Mouse (Mus musculus): ENCODE measurements around the gene Usp25.

The Usp25 gene

DNA sequence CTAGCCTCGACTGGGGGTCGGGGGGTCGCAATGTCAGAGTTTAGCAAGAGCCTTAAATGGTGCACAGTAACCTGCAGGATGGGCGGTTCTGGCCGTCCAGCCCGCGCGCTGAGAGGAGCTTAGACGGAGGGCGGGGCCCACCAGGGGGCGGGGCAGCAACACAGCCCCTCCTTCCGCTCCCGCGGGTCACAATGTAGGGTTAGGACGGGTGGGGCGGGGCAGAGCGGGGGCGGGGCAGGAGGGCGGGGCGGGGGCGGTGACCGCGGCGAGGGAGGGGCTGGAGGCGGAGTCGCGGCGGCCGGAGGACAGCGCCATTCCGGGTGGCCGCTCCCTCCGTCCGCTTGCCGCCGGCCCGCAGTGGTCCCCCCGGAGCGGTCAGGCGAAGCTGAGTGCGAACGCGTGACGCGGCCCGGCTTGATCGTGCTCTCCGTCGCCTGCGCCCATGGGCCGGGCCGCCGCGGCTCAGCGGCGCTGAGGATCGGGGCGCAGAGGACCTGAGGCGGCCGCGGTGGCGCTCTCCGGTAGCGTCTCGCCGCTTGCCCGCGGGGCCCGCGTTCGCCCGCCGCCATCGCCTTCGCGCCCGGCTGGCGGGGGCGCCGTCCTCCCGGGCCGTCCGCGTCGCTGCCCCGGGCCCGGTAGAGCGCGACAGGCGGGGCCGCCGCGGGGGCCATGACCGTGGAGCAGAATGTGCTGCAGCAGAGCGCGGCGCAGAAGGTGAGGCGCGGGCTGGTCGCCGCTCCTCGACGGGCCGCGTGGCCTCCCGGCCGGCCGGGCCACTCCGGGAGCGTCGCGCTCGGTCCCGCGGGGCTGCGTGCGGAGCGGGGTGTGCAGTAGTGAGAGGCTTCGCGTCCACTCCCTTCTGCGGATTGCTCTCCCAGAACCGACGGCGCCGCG, at the start of gene Usp25:
Usp25 (plus strand) TSS at position 280 of the 894 bp plus-strand sequence.
- peak; percentile 70 to 78 for DNase-seq (ENCODE audit: low spot score in 2 of 2)

DNA sequence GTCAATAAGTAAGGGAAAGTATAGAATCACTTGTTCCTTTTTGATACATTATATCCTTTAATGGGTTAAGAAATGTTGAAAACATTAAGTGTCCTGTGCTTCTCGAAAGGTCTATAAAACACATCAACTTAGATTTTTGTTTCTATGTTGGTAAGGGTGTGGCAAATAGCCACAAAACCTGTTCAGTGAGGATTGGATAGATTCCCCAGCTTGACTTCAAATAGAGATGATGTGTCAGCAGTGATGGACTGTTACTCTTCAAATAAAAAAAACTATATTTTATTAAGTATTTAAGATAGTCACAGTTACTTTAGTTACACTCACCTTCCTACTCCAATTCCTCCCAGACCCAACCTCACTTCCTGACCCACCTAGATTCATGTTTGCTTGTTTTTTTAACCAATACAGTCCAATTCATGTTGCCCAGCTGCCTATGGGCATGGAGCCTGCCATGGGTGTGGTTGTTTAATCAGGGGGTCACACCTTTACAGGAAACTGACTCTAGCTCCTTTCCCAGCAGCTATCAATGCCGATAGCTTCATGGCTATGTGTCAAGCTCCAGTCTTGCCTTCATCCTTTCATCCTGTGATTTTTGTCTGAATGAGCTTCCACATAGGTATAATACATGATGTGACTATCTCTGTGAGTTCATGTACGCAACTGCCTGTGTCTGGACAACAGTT, 45.8 kb upstream of the Usp25 start:
- DNase-seq (ENCODE audit: low spot score in 2 of 2), result no peak

DNA sequence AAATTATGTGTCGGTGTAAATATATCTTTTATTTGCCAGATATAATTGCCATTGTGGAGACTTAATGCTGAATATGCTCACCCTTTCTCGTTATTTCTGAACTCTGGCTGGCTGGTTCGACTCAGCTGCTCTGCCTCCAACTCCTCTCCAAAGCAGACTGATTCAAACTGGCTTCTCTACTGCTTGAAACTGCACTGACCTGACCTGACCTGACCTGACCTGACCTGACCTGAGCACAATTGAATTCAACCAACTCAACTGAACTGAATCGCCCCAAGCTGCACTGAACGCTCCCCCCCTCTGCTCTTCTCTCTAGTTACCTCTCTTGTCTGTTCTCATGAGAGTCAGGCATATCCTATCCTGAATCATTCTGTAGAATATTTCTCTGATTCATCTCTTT, 42.3 kb upstream of the Usp25 start:
- DNase-seq (ENCODE audit: low spot score in 2 of 2), result no peak

DNA sequence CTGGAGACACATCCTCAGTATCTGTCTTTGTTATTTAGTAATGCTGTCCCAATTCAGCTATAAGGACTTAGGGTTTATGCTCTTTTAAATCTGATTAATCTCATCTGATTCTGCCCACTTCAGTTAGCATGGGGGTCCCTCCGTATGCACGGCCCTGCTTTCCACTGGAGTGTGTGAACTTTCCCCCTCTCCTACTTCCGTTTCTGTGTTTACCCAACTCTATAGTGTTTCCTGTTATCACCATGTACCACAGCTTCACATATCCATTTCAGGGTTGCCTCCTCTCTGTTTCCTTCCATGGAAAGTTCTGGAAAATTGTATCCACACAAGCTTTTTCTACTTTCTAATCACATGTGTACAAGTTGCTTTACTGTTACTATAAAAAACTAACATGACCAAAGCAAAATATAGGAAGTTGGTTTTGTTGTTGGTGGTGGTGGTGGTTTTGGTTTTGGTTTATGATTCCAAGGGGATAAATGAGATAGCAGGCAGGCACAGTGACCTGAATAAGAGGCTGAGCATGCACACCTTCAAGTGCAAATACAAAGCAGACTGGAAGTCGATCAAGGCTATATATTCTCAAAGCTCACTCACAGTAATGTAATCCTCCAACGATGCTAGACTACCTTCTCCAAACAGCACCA, 36.6 kb upstream of the Usp25 start:
- DNase-seq (ENCODE audit: low spot score in 2 of 2), result no peak

DNA sequence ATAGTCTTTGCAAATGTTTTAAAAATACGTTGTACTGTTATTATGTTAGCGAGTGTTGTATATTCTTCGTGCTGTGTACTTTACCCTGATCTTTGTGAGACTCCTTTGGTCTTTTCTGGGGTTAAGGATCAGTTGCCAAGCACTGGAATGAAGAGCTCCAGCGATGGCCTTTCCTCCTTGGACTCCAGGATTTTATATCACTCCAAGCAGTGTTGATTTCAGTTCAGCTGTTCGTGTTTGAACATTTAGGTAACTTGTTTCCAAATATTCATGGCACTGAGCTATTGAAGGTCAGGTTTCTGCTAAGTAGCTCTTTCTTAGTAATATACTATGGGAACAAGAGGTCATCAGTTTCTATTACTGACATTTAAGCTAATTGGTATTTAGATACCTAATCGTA, 29.8 kb upstream of the Usp25 start:
- DNase-seq (ENCODE audit: low spot score in 2 of 2), result no peak

DNA sequence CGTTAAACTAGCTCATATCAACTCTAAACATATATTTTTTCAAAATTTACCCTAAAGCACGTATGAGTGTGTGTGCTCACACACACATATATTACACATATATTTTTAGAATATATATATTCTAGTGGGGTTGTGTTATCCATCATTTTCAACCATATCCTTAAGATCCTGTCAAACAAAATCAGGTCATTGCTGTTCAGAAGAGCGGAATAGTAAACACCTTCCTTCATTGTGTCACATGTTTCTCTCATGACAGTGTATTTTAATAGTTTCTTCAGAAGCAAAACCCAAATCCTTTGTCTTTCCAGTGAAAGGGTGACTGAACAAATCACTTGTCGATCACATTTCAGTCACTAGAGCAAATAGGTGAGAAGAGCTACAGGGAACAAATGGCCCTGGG, 25.8 kb upstream of the Usp25 start:
- DNase-seq (ENCODE audit: low spot score in 2 of 2), result no peak

DNA sequence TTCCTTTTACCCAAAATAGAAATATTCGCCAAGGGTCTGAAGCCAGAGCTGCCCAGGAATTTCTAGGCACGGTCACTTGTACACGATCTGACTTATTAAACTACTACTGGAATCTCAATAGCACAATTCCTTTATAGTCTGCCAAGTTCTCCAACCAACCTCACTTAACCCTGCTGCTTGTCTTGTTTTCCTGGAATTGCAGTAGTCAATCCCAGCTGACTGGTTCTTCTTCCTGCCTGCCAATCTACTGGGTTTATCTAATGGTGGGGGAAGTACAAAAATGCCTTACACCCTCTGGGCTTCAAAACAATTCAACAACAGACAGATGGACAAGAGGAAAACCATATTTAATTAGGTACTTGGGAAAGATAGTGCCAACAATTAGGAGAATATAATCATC, 9.6 kb upstream of the Usp25 start:
- no peak for DNase-seq (ENCODE audit: low spot score in 2 of 2)

DNA sequence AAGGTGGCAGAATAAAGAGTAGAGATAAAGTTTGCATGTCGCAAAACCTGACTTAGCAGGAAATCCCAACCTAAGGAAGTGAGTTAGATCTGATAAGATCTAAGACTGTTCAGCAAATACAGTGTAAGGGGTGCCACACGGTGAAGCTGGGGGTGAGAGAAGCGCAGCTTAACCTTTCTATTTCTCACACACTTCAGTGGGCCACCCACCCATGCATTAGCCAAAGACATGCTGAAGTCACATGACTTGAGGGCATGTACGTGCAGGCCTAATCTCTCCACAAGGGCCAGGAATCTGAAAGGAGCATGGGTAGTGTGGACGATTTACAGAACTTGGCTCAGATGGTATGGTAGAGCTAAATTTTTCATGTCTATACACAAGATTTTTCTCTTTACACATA, 4.3 kb upstream of the Usp25 start:
- no peak for DNase-seq (ENCODE audit: low spot score in 2 of 2)

DNA sequence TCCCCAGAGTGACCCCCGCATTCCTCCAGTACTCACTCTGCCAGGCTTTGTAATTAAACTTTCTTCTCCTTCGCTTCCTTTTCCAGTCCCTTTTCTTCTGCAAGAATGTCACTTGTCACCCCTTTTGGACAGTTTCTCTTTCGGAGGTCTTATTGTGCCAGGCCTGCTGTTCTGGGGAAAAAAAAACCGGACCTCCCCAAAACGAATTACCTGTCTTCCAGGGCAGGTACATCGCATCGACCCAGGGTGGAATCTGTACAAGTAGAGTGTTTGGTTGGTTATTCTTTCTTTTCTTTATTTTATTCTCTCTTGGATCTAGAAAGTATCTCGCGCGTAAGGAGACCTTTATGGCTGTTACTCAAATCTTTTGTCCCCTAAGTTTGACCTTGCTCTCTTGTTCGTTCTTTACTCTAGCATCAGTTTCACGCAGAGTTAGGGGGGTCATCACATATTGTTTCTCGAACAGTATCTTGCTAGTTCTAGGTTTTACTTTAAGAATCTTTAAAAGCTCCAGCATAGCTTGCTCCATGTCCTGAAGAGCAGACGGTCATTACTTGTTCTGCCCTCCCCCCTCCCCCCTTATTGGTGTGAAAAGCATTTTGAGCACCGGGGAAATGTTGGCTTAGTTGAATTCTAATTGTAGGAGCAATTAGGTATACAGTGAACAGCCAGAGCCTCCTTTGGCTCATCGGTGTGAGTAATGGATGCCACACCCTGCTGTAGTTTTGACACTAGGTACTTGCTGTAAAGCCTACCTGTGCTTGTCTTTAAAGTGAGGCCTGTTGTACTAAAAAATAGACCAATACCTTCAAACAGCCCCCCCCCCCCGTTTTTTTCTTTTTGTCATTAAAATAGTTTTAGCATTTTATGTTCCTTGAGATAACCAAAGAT, 1.1 kb downstream of the Usp25 start:
- no peak for DNase-seq (ENCODE audit: low spot score in 2 of 2)

DNA sequence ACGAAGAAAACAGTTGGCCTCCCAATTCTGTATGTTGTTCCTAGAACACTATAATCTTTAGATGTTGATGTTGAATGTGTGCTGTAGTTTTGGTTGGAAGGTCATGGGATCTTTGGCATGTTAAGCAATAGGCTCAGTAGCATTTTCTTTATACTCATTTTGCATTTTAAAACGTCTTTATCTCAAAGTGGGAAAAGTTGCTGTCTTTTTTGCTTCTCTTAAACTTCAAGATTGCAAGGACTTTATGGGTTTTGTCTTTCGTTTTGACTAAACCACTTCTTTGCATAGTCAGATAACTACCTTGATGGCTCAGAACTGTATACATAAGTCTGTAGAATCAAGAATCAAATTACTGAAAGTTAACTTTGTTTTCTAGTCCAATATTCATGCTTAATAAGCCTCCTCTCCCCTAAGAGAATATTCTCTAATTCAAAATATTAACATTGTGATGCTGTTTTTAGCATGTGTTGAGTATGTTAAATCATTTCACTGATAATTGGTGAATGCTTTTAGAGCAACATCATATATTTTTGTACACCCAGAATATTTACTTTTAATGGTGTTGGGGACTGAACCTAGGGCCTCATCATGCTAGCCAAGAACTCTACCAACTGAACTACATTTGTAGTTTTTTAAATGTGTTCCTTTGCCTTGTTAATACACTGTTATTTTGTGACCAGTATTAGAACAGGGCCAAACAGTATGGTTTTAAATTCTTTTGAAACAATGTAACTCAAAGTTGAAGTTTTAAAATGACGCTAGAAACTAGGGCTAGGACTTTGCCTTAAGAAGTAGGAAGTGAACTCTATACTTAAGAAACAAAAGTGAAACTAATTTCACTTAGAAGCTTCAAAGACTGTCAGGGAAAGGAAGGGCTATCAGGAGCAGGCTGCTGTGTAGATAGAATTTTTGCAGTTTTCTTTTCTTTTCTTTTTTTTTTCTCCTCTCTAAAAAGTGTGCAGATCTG, 2.2 kb downstream of the Usp25 start:
- DNase-seq (ENCODE audit: low spot score in 2 of 2), result no peak

DNA sequence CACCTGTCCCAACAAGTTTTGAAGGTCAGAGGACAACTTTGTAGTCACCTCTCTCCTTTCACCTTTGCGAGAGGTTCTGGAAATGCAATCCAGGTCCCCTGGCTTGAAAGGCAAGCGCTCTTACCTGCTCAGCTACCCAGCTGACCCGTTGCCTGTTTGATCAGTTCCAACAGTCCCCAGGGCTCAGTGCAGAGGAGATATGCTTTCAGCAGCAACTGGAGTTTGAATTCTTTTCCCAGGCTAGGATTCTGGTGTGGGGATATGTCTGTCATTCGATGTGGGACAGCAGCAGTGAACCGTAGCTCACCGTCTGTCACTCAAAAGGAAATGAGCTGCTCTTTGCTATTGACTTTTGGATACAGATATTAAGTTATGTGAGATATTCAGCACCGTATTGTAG, 4.4 kb downstream of the Usp25 start:
- DNase-seq (ENCODE audit: low spot score in 2 of 2), result no peak

DNA sequence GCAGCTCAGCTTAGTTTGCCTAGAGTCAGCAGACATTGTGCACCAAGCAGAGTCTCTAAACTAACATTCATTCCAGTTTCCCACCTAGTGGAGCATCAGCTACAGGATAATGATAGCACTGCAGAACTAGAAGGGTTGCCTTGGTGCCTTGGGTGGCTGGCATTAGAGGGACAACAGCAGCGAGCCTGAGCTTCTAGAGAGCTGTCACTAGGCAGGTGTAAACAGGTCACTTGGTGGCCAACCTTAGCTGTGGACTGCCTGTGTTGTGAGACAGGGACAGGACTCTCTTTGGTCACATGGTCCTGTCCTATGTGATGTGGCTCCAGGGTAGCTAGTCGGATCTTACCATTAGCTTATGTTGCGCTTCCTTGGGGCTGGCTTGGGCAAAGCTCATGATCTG, 6.7 kb downstream of the Usp25 start:
- DNase-seq (ENCODE audit: low spot score in 2 of 2), result no peak

DNA sequence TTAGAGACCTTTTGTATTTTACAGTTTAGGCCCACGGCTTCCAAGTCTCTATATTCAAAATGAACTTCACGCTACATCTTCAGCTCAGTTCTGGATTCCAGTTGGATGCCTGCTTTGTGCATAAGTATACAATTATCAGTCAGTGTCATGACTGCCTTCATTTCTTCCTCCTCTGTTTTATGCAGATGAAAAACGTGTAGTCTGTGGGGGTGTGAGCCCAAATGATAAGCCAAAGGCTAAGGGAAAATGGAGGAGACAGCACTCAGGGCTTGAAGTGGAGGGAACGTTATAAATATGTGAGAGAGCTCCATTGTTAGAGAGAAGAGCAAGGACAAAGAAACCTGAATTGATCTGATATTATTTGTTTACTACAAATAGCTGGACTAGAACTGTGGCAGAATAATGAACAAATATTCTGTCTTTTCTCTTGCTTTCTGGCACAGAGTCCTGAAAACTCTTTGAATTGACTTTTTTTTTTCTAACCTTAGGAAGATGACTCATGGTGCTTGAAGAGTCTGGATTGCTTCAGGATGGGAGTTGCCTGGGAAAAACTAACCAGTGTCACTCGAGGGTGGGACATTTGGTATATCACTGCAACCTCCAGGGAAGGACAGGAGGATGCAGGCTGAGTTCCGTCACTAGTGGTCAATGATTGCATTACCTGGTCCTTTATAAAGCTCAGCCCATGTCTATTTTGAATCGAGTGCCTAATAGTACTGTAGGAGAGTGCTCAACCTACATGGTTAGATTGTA, 10.3 kb downstream of the Usp25 start:
- no peak for DNase-seq (ENCODE audit: low spot score in 2 of 2)

DNA sequence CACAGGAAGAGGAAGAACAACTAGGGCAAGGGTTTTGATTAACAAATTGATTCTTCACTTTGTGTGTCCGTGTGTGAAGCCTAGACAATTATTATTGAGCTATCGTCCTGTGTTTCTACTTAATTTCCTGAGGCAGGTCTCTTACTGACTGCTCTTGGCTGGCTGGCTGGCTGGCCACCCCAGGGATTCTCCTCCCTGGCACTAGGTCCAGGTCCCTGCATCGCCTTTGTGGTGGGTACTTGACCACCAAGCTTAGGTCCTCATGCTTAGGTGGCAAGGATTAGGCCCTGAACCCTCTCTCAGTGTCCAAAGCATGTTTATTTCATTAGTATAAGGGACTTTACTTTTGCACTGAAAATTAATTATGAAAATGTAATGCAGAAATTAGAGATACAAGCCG, 12.6 kb downstream of the Usp25 start:
- DNase-seq (ENCODE audit: low spot score in 2 of 2), result no peak

DNA sequence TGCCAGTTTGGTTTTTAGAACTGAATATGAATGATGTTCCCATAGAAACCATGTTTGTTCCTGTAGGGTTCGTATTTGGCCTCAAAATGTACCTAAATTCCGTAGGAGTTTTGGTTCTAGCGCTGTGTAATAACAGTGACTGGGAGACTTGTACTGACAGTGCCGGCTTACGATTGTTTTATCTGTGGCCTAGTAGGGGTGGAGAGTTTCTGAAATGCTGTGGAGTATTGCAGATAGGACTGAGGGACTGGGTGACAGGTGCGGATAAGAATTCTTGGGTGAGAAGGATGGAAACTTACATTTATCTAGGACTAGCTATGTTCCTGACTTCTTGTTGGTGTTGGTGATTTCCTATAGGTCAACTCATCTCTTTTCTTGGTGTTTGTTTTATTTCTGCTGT, 13.4 kb downstream of the Usp25 start:
- DNase-seq (ENCODE audit: low spot score in 2 of 2), result no peak

DNA sequence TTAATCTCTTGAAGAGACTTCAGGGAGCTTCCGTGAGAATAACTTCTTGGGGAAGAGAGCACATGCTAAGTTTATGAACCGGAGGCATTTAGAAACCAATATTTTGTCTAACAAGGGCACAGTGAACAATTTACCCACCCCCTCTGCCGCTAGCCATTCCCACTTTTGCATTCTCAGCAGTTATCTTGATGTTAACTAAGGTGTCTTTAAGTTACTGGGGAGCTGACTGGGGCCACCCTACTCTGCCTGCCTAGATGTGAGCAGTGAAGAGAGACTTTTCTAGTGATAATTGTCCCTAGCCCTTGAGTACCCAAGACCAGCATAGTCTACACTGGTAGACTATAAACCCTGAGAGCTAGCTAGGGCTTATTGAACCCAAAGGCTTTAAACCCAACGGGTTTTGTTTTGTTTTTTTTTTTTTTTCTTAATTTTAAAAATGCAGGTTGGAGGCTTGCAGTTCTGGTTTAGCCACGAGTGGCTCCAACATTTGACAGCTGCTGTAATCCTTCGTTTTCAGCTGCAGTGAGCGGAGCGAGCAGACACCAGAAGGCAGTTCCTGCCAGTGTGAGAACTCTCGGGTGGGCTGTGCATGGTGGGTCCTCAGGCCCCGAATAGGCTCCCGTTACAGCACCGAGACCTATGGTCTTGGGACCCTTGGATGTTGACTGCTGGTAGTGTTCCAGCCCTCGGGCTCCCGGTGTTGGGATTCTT, 14.6 kb downstream of the Usp25 start:
- DNase-seq (ENCODE audit: low spot score in 2 of 2), result peak in 1 of 2 experiments; percentile 43

DNA sequence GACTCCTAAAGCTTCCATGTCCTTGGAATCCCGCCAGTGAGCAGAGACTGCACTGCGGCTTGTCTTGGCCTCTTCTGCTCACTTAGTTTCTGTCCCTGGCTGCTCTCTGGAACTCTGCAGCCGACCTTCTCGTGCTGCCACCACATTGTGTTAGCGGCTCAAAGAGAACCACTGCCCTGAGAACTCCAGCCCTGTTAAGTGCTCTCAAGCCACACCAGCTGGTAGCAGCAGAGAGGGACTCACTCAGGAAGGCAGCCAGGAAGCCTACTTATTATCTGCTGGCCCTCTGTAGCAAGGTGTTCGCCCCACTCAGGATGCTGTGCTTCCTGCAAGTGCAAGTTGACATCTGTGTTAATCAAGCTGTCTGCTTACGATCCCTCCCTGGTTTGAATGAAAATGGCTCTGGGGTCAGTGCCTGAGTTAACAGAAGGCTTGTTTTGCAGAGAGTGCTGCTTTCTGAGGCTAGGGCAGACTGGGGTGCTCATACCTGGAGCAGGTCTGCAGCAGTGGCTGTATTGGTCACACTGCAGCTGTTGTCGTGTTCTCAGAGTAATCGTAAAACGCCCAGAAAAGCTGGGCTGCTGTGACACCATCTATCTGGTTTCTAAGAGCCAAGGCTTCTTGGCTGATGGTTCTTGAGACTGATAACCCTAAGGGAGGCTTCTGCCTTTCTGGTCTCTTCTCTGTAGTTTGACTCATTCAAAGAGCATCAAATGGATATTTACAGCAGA, 15.3 kb downstream of the Usp25 start:
- DNase-seq (ENCODE audit: low spot score in 2 of 2), result no peak

DNA sequence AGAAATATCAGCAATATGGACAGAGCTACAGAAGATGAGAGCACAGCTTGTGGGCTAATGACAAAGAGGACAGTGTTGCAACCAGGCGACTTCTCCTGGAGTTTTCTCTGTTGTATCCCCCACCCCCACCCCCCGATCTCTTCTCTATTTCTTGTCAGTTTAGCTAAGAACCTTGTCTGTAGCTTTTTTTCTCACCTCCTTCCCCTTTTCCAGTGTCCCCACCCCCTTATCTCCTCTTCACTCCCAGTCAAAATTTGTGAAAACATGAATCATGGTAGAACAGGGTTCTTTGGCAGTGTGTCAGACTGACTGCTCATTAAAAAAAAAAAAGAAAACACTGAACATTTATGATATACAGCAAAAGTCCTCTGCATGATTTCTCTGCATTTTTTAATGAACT, 16.9 kb downstream of the Usp25 start:
- DNase-seq (ENCODE audit: low spot score in 2 of 2), result no peak

DNA sequence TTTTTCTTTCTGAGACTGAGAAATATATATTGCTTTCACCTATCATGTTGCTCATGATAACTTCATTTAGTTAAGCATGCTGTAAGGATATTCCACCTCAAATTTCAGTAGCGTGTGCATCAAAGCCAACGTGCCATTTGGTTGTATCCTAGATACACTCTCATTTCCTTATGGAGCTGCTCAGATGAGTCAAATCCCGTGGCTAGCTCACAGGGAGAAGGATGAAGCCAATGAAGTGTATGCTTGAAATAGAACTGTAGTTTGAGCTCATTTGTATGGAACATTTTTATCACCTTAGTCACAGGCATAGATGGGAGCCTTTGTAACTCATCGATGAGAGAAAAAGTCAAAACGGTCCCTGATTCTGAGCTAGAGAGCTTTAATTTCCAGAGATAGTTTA, 20.8 kb downstream of the Usp25 start:
- DNase-seq (ENCODE audit: low spot score in 2 of 2), result no peak

Data from right cerebral cortex, adult 2 months (tissue).